ENCODE assay signal across 18 mouse cellular contexts in the genomic region with DNA sequence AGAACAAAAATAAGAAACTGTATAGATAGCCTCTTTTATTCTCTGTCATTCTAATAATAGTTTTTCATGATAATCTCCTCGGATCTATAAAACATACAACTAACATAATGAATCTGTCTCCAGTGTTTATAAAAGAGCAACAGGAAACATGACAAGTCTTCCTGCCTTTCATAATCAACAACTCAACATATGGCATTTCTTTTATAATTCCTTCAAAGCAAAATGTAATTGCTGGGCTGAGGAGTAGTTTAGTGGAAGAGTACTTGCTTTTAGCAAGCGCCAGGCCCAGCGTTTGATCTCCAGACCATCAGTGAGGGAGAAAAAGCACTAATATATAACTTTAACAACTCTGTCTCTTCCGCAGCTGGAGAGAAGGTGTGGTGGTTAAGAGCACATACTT. TPM values are rescaled to one million over a fixed set of nuclear protein-coding genes. Genes with fewer than 3 reads are reported as not detected.
DNase-seq lines count a peak whose midpoint lies in the region; ATAC-seq and TF ChIP-seq lines count a peak whose summit lies in the region.
"Had no signal": no experiment of that assay in that cellular context is flagged by ENCODE, and none has a peak within 500 bp of the region (broad histone marks: within the 10 kb centered on the region; RNA-seq: fewer than 3 reads in every experiment).

No protein-coding gene starts in this region.

- intact Hi-C loops in heart, postnatal 36 days (cut with DNase I), result no loop called here

- TF ChIP-seq EP300 in heart, postnatal 0 days (IDR thresholded peaks at IDR 0.05; ENCODE audit: low read depth), result no peak

- H3K9me3 ChIP-seq in heart, postnatal 0 days (replicated peaks; ENCODE audit: control insufficient read depth, low read length), result no peaks in the 10 kb centered on the region
- no peaks in the 10 kb centered on the region for H3K9me3 ChIP-seq in lung, embryonic 16.5 days (ENCODE audit: control insufficient read depth, low read length)
- H3K9me3 ChIP-seq: embryonic facial prominence, embryonic 15.5 days; forebrain, embryonic 15.5 days; heart, embryonic 13.5 days; hindbrain, embryonic 15.5 days had no signal

- no peak overlapping the region for H3K9ac ChIP-seq in heart, postnatal 0 days (replicated peaks; ENCODE audit: low read depth, low read length)
- H3K9ac ChIP-seq in lung, embryonic 16.5 days (ENCODE audit: low read length), result no peak overlapping the region
- H3K9ac ChIP-seq: embryonic facial prominence, embryonic 15.5 days; forebrain, embryonic 15.5 days; heart, embryonic 13.5 days; hindbrain, embryonic 15.5 days had no signal

- H3K36me3 ChIP-seq in heart, postnatal 0 days (replicated peaks; ENCODE audit: control insufficient read depth, insufficient read depth, low read length), result peaks cover 11% of the 10 kb centered on the region; the same call in 1 of the 2 replicates
- H3K36me3 ChIP-seq in lung, embryonic 16.5 days (ENCODE audit: control insufficient read depth, insufficient read depth, low read length), result peaks cover 6% of the 10 kb centered on the region
- H3K36me3 ChIP-seq: embryonic facial prominence, embryonic 15.5 days had no signal

- 58% methylated on average over 4 of the region's 4 CpGs for whole genome bisulfite sequencing in heart, postnatal 0 days
- WGBS in lung, embryonic 16.5 days, result 33% methylated on average over 4 of the region's 4 CpGs

- H3K4me2 ChIP-seq in heart, postnatal 0 days (ENCODE audit: low read depth, low read length), result no peak overlapping the region
- H3K4me2 ChIP-seq in lung, embryonic 16.5 days (ENCODE audit: low read depth, low read length), result no peak overlapping the region
- H3K4me2 ChIP-seq: embryonic facial prominence, embryonic 15.5 days; forebrain, embryonic 15.5 days; heart, embryonic 13.5 days; hindbrain, embryonic 15.5 days had no signal

- TF ChIP-seq CTCF in heart, postnatal 0 days (IDR thresholded peaks at IDR 0.05; ENCODE audit: low read depth), result no peak
- no peak for TF ChIP-seq CTCF in embryonic fibroblast, embryonic 13.5 days (IDR thresholded peaks at IDR 0.05; ENCODE audit: borderline replicate concordance, insufficient read depth, low read length)

- H3K27me3 ChIP-seq in heart, postnatal 0 days (ENCODE audit: control insufficient read depth, insufficient read depth, low read length), result no peaks in the 10 kb centered on the region
- no peaks in the 10 kb centered on the region for H3K27me3 ChIP-seq in lung, embryonic 16.5 days (ENCODE audit: control insufficient read depth, insufficient read depth, low read depth, low read length)
- H3K27me3 ChIP-seq: embryonic facial prominence, embryonic 15.5 days; forebrain, embryonic 15.5 days; heart, embryonic 13.5 days; hindbrain, embryonic 15.5 days had no signal

- H3K4me3 ChIP-seq in heart, postnatal 0 days (ENCODE audit: low read depth, low read length), result no peak overlapping the region
- no peak overlapping the region for H3K4me3 ChIP-seq in lung, embryonic 16.5 days (ENCODE audit: low read length)
- no peak overlapping the region for H3K4me3 ChIP-seq in embryonic fibroblast, embryonic 13.5 days (ENCODE audit: insufficient read depth, low read length)
- H3K4me3 ChIP-seq: embryonic facial prominence, embryonic 15.5 days; forebrain, embryonic 15.5 days; heart, embryonic 13.5 days; hindbrain, embryonic 15.5 days had no signal

- peak overlapping the region; percentile 39 for H3K27ac ChIP-seq in heart, postnatal 0 days (ENCODE audit: low read depth)
- peak overlapping the region; percentile 69; the same call in 1 of the 2 replicates for H3K27ac ChIP-seq in lung, embryonic 16.5 days (ENCODE audit: low read length)
- H3K27ac ChIP-seq in embryonic fibroblast, embryonic 13.5 days (ENCODE audit: insufficient read depth, low read length), result peak overlapping the region; percentile 55
- H3K27ac ChIP-seq: embryonic facial prominence, embryonic 15.5 days; forebrain, embryonic 15.5 days; heart, embryonic 13.5 days; hindbrain, embryonic 15.5 days had no signal

- peaks cover 6% of the 10 kb centered on the region; the same call in 1 of the 2 replicates for H3K4me1 ChIP-seq in heart, postnatal 0 days (ENCODE audit: control insufficient read depth, insufficient read depth)
- peaks cover 3% of the 10 kb centered on the region; the same call in 1 of the 2 replicates for H3K4me1 ChIP-seq in lung, embryonic 16.5 days (replicated peaks; ENCODE audit: control insufficient read depth, insufficient read depth, low read length)
- 0 out of 2 replicates have a peak, but pooled peaks cover 3% of the 10 kb centered on the region for H3K4me1 ChIP-seq in embryonic fibroblast, embryonic 13.5 days (ENCODE audit: control insufficient read depth, insufficient read depth, low read length)
- H3K4me1 ChIP-seq: embryonic facial prominence, embryonic 15.5 days; forebrain, embryonic 15.5 days; hindbrain, embryonic 15.5 days had no signal

- ATAC-seq in heart, postnatal 0 days (ENCODE audit: insufficient read depth, low read depth), result no peak
- 0 out of 2 replicates have a peak, but pooled peaks have one; percentile 20 for ATAC-seq in lung, embryonic 16.5 days (ENCODE audit: low read depth)
- ATAC-seq: forebrain, embryonic 15.5 days; inflammation-experienced regulatory T-cells, adult 6 months had no signal

- no peak for TF ChIP-seq POLR2A in embryonic fibroblast, embryonic 13.5 days (IDR thresholded peaks at IDR 0.05; ENCODE audit: low read depth, low read length)

- DNase-seq in heart, postnatal 0 days (ENCODE audit: low spot score), result no peak
- DNase-seq in heart, postnatal 36 days, result no peak
- DNase-seq in lung, postnatal 4 days, result no peak
- no peak for DNase-seq in adrenal gland, postnatal 4 days (ENCODE audit: low spot score in 2 of 2)
- DNase-seq: adrenal gland, adult 2 months; adrenal gland, postnatal 25 days; cerebellum, adult 11 months; cerebellum, adult 8-10 months; cerebellum, postnatal 14 days; embryo, embryonic 11 days; gastrocnemius, postnatal 14 days had no signal

RNA-seq across cellular contexts. Expression of gene Vmp1, which starts 41.9 kb away (rescaled TPM):
- 48.9 and 51.7 TPM in 2 replicates for total RNA-seq in heart, postnatal 0 days (2014; rRNA removed; ENCODE audit: low replicate concordance)
- polyA plus RNA-seq in heart, postnatal 0 days (2015; fragmentation: Nextera tagmentation; extraction: Ambion mirVana), result 72.1 and 77.9 TPM in 2 replicates
- total RNA-seq in heart, postnatal 36 days (2021), result 10 to 100 TPM; 49.4 to 69.0 TPM
- polyA plus RNA-seq in lung, embryonic 16.5 days (2015; fragmentation: Nextera tagmentation; extraction: Ambion mirVana), result 101 and 106 TPM in 2 replicates
- polyA plus RNA-seq in embryonic fibroblast, embryonic 13.5 days (2011; ENCODE audit: insufficient read length, low read depth, missing spikeins), result 525 and 577 TPM in 2 replicates
- 100 to 1,000 TPM; 109 to 120 TPM for total RNA-seq in adrenal gland, postnatal 4 days (2021)

RNA-seq across cellular contexts. Expression of gene Ptrh2, which starts 42.1 kb away (rescaled TPM):
- total RNA-seq in heart, postnatal 0 days (2014; rRNA removed; ENCODE audit: low replicate concordance), result 6.5 and 7.1 TPM in 2 replicates
- polyA plus RNA-seq in heart, postnatal 0 days (2015; fragmentation: Nextera tagmentation; extraction: Ambion mirVana), result 14.0 and 14.6 TPM in 2 replicates
- 1 to 10 TPM; 6.2 to 7.3 TPM for total RNA-seq in heart, postnatal 36 days (2021)
- polyA plus RNA-seq in lung, embryonic 16.5 days (2015; fragmentation: Nextera tagmentation; extraction: Ambion mirVana), result 27.6 and 28.5 TPM in 2 replicates
- 18.3 and 19.1 TPM in 2 replicates for polyA plus RNA-seq in embryonic fibroblast, embryonic 13.5 days (2011; ENCODE audit: insufficient read length, low read depth, missing spikeins)
- 10 to 100 TPM; 21.6 to 22.0 TPM for total RNA-seq in adrenal gland, postnatal 4 days (2021)
